Mouse (Mus musculus) forebrain, embryonic 11.5 days (tissue): Measurements from ENCODE around the gene Aqp3. TPM values are rescaled to one million over a fixed set of nuclear protein-coding genes. Genes with fewer than 3 reads are reported as not detected.

Experiments
- ATAC-seq: fragments of 200-750 bp; cut with Nextera tagmentation; replicated peaks from 2 replicates; pipeline ENCODE4 v1.8.0; 2017; ENCODE audit warnings: moderate TSS enrichment; ENCODE audit not compliant: low FRiP score
- DNase-seq: peaks from one replicate; pipeline ENCODE4 v3.0.0-alpha.2; 2017; ENCODE audit warnings: low spot score
- H3K27ac ChIP-seq: fragments of 300-500 bp; sonication (generic); 2 replicates; pipeline ENCODE4 v1.5.1; 2014; ENCODE audit warnings: low read depth, low read length
- H3K27me3 ChIP-seq: fragments of 300-500 bp; sonication (generic); 2 replicates; pipeline ENCODE4 v1.6.1; 2014; ENCODE audit warnings: mild to moderate bottlenecking, low read length, mixed read lengths; ENCODE audit not compliant: control insufficient read depth, insufficient read depth
- H3K36me3 ChIP-seq: fragments of 300-500 bp; sonication (generic); 2 replicates; pipeline ENCODE4 v1.6.1; 2014; ENCODE audit warnings: mild to moderate bottlenecking, low read length, moderate library complexity, mixed read lengths; ENCODE audit not compliant: control insufficient read depth, insufficient read depth
- H3K4me1 ChIP-seq: fragments of 300-500 bp; sonication (generic); replicated peaks from 2 replicates; pipeline ENCODE4 v1.6.1; 2014; ENCODE audit warnings: low read length, mixed read lengths; ENCODE audit not compliant: control insufficient read depth, insufficient read depth
- H3K4me2 ChIP-seq: fragments of 300-500 bp; sonication (generic); 2 replicates; pipeline ENCODE4 v1.6.1; 2014; ENCODE audit warnings: low read depth, mild to moderate bottlenecking, low read length, moderate library complexity, mixed read lengths; ENCODE audit not compliant: severe bottlenecking
- H3K4me3 ChIP-seq: fragments of 300-500 bp; sonication (generic); 2 replicates; pipeline ENCODE4 v1.5.1; 2014; ENCODE audit warnings: low read depth, low read length
- H3K9ac ChIP-seq: fragments of 300-500 bp; sonication (generic); 2 replicates; pipeline ENCODE4 v1.6.1; 2014; ENCODE audit warnings: low read length
- H3K9me3 ChIP-seq: fragments of 300-500 bp; sonication (generic); 2 replicates; pipeline ENCODE4 v1.6.1; 2016; ENCODE audit warnings: low read length, mixed read lengths; ENCODE audit not compliant: control insufficient read depth
- WGBS: fragments of 180-500 bp; shearing (Covaris S2); extraction: QIAGEN DNeasy Blood & Tissue Kit; methylation state at CpG from one replicate; pipeline ENCODE4 v1.1.7; 2014; 5-methylcytosine and 5-hydroxymethylcytosine counted together
- polyA plus RNA-seq: library from polyadenylated mRNA; unstranded; fragments of >200 nt; fragmentation: Nextera tagmentation; extraction: Ambion mirVana; gene quantifications from 2 replicates; pipeline ENCODE4 v1.2.1, GENCODE M21; 2014

Aqp3 gene
- polyA plus RNA-seq, 1 experiment from 2014 or later: 1.6 TPM

DNA sequence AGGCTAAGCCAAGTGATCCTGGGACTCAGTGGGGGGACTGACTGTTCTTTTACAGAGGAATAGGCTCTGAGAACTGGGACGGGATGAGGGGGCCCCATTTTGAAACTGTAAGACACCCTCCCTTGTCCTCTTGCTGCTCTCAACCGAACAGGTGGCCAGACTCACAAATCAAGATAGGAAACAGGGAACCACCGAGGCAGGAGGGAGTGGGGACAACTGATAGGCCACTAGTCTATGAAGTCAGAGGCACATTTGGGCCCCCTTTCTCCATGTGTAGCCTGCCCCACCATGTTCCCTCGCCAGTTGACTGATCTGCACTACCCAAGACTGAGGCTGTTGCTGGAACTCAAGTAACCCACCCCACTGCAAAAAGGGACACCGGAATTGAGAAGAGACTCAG lies 1.2 kb downstream of the Aqp3 start:
- ATAC-seq (no peak), DNase-seq (no peak)
- H3K4me3 ChIP-seq: no peak overlapping the region
- H3K9me3 ChIP-seq: no peaks in the 10 kb centered on the region
- peaks cover 4% of the 10 kb centered on the region; the same call in 1 of the 2 replicates for H3K4me1 ChIP-seq
- 69% methylated on average over 5 of the region's 5 CpGs for WGBS
- no peak overlapping the region for H3K4me2 ChIP-seq
- H3K27me3 ChIP-seq: peaks cover 20% of the 10 kb centered on the region; the same call in 1 of the 2 replicates
- H3K27ac ChIP-seq: no peak overlapping the region
- H3K9ac ChIP-seq: no peak overlapping the region
- no peaks in the 10 kb centered on the region for H3K36me3 ChIP-seq

- no peak overlapping the region for H3K9ac ChIP-seq
- no peaks in the 10 kb centered on the region for H3K9me3 ChIP-seq
- H3K4me2 ChIP-seq: no peak overlapping the region
- WGBS: 69% methylated on average over 8 of the region's 8 CpGs
- peaks cover 4% of the 10 kb centered on the region; the same call in 1 of the 2 replicates for H3K4me1 ChIP-seq
- ATAC-seq (no peak), DNase-seq (no peak)
- H3K4me3 ChIP-seq: no peak overlapping the region
- H3K27me3 ChIP-seq: peaks cover 20% of the 10 kb centered on the region; the same call in 1 of the 2 replicates
- no peak overlapping the region for H3K27ac ChIP-seq
- no peaks in the 10 kb centered on the region for H3K36me3 ChIP-seq
These were observed 1.8 kb downstream of the Aqp3 start for GRCm38 (mm10) chr4:41096169-41096568.

DNA sequence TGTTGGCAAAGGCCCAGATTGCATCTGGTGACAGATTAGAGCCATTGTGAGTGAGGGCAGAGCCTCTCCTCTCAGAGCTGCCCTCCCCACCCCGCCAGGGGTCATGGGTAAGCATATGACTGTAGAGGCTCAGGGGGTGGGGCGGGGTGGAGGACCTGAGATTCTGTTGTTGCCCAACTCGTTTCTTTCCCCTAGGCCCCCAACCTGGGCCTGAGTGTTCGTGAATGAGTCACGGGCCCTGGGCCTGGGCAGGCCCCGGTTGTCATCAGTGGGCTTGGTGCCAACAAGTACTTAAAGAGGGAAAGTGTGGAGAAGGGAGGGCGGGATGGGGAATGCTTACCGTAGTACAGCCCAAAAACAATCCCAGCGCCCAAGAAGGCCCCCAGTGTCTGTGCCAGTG lies 3.6 kb downstream of the Aqp3 start:
- Histone ChIP-seq H3K9me3 (no peaks in the 10 kb centered on the region), H3K36me3 (no peaks in the 10 kb centered on the region), H3K4me3 (no peak overlapping the region), H3K4me2 (no peak overlapping the region), H3K4me1 (peaks cover 4% of the 10 kb centered on the region; the same call in 1 of the 2 replicates), H3K27ac (no peak overlapping the region), H3K9ac (no peak overlapping the region), H3K27me3 (peaks cover 20% of the 10 kb centered on the region; the same call in 1 of the 2 replicates)
- ATAC-seq: no peak
- no peak for DNase-seq
- 87% methylated on average over 9 of the region's 9 CpGs for WGBS

GRCm38 (mm10) chr4:41092958-41093357 lies 5.0 kb downstream of the Aqp3 start:
- peaks cover 14% of the 10 kb centered on the region; the same call in 1 of the 2 replicates for H3K27me3 ChIP-seq
- H3K27ac ChIP-seq: no peak overlapping the region
- WGBS: 93% methylated on average over 1 of the region's 1 CpGs
- H3K36me3 ChIP-seq: no peaks in the 10 kb centered on the region
- no peak overlapping the region for H3K4me2 ChIP-seq
- no peak overlapping the region for H3K4me3 ChIP-seq
- no peak for DNase-seq
- no peaks in the 10 kb centered on the region for H3K4me1 ChIP-seq
- no peak overlapping the region for H3K9ac ChIP-seq
- no peaks in the 10 kb centered on the region for H3K9me3 ChIP-seq
- no peak for ATAC-seq

DNA sequence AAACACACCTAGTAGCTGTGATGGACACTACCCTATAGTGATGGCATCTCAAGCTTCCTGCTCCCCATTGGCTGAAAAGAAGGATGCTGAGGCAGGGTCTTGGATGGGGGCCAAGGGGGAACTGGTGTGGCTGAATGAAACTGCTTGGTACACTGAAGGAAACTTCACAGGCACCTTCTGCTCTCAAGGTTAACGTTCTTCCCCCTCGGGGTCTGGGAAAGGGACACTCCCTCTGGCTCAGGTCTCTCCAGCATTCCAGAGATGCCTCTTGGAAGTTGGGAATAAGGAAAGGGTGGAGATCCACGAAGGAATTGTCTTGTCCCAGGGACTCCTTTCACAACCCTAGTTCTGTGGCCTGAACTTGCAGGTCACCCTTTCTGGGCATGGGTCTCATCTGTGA lies 6.6 kb downstream of the Aqp3 start:
- H3K4me2 ChIP-seq: no peak overlapping the region
- H3K36me3 ChIP-seq: no peaks in the 10 kb centered on the region
- no peak overlapping the region for H3K9ac ChIP-seq
- no peaks in the 10 kb centered on the region for H3K4me1 ChIP-seq
- no peak overlapping the region for H3K27ac ChIP-seq
- 55% methylated on average over 3 of the region's 3 CpGs for WGBS
- DNase-seq (no peak), ATAC-seq (no peak)
- H3K27me3 ChIP-seq: no peaks in the 10 kb centered on the region
- no peak overlapping the region for H3K4me3 ChIP-seq
- H3K9me3 ChIP-seq: no peaks in the 10 kb centered on the region

- Histone ChIP-seq H3K36me3 (no peaks in the 10 kb centered on the region), H3K9me3 (no peaks in the 10 kb centered on the region), H3K4me3 (no peak overlapping the region), H3K4me2 (no peak overlapping the region), H3K27ac (no peak overlapping the region), H3K4me1 (no peaks in the 10 kb centered on the region), H3K9ac (no peak overlapping the region), H3K27me3 (no peaks in the 10 kb centered on the region)
- ATAC-seq (no peak), DNase-seq (no peak)
- 81% methylated on average over 2 of the region's 2 CpGs for WGBS
These were observed 8.3 kb downstream of the Aqp3 start for GRCm38 (mm10) chr4:41089705-41090104.

- ATAC-seq (no peak), DNase-seq (no peak)
- Histone ChIP-seq H3K9ac (no peak overlapping the region), H3K4me3 (no peak overlapping the region), H3K4me1 (no peaks in the 10 kb centered on the region), H3K36me3 (no peaks in the 10 kb centered on the region), H3K9me3 (no peaks in the 10 kb centered on the region), H3K27me3 (no peaks in the 10 kb centered on the region), H3K27ac (no peak overlapping the region), H3K4me2 (no peak overlapping the region)
- WGBS: 87% methylated on average over 4 of the region's 4 CpGs
These were observed 8.8 kb downstream of the Aqp3 start for GRCm38 (mm10) chr4:41089189-41089588.

DNA sequence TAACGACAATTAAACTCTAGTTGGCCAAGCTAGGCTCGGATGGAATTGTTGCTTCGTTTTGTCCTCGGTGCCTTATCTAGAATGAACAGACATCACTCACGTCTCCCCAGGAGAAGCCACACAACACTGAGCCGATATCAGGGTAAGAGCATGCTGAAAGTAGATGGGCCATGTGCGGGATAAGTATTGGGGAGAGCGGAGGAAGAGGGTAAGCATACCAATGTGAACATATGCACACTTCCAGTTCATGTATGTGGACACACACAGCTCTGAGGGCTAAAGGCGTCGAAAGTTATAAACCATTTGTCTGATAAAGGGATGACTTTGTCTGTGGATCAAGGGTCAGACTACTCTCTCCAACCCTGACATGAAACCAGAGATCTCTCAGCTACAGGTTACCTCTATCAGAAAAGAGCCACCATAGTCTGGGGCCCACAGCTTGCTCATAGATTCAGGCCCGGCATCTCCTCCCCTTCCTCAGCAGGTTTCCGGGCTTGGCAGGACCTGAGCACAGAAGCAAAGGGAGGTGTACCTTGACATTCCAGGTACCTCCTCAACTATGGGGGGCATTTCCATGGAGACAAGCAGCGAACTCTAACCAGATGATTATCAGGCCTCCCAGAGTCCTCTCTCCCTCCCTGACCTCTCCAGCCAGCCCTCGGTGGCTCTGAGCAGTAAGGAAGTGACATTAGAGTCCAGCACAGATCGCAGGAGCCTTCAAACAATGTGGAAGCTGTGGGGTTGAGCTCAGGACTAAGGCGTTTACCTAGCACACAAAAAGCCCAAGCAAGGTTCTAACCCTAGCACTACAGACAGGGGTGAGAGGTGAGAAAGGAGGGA lies 10.3 kb downstream of the Aqp3 start:
- Histone ChIP-seq H3K4me3 (no peak overlapping the region), H3K9me3 (no peaks in the 10 kb centered on the region), H3K27ac (no peak overlapping the region), H3K4me2 (no peak overlapping the region), H3K27me3 (no peaks in the 10 kb centered on the region), H3K36me3 (no peaks in the 10 kb centered on the region), H3K4me1 (no peaks in the 10 kb centered on the region), H3K9ac (no peak overlapping the region)
- DNase-seq (no peak), ATAC-seq (no peak)
- 90% methylated on average over 16 of the region's 16 CpGs for WGBS

- Histone ChIP-seq H3K36me3 (no peaks in the 10 kb centered on the region), H3K27ac (no peak overlapping the region), H3K4me1 (no peaks in the 10 kb centered on the region), H3K9me3 (no peaks in the 10 kb centered on the region), H3K4me3 (no peak overlapping the region), H3K9ac (no peak overlapping the region), H3K27me3 (no peaks in the 10 kb centered on the region), H3K4me2 (no peak overlapping the region)
- DNase-seq (no peak), ATAC-seq (no peak)
- WGBS: 82% methylated on average over 9 of the region's 9 CpGs
These were observed 11.0 kb downstream of the Aqp3 start for GRCm38 (mm10) chr4:41086947-41087346.
